Mouse (Mus musculus) c-Kit-positive CD71-positive TER-119-negative erythroid progenitor cells, embryonic 14.5 days (primary cell): Measurements from ENCODE around the gene Tmem184a.

Source experiments
- DNase-seq: peaks from one replicate; pipeline ENCODE4 v3.0.0-alpha.2; 2013; ENCODE audit warnings: low read depth

The Tmem184a gene

GRCm38 (mm10) chr5:139792966-139793337 lies 26.8 kb downstream of the Tmem184a start:
- no peak for DNase-seq

GRCm38 (mm10) chr5:139792159-139792775 lies 27.4 kb downstream of the Tmem184a start:
- DNase-seq: no peak

GRCm38 (mm10) chr5:139791227-139792158 lies 28.2 kb downstream of the Tmem184a start, which contains the start of gene Mafk:
Mafk (plus strand) TSS chr5:139791513.
- peak; percentile 93 for DNase-seq

- DNase-seq: no peak
Measured at GRCm38 (mm10) chr5:139789466-139789865, 30.3 kb downstream of the Tmem184a start.

GRCm38 (mm10) chr5:139781406-139781805 lies 38.3 kb downstream of the Tmem184a start:
- no peak for DNase-seq

GRCm38 (mm10) chr5:139776966-139777365 lies 42.8 kb downstream of the Tmem184a start:
- no peak for DNase-seq

GRCm38 (mm10) chr5:139775216-139775926 lies 44.3 kb downstream of the Tmem184a start, which contains the start of gene Ints1:
Ints1 (minus strand) TSS chr5:139775674.
- peak; percentile 94 for DNase-seq

- DNase-seq: no peak
Measured at GRCm38 (mm10) chr5:139768216-139768615, 51.5 kb downstream of the Tmem184a start.

GRCm38 (mm10) chr5:139764296-139764695 lies 55.4 kb downstream of the Tmem184a start:
- peak; percentile 30 for DNase-seq

- no peak for DNase-seq
Measured at GRCm38 (mm10) chr5:139758096-139758495, 61.6 kb downstream of the Tmem184a start.

- no peak for DNase-seq
Measured at GRCm38 (mm10) chr5:139756586-139756985, 63.1 kb downstream of the Tmem184a start.

- no peak for DNase-seq
Measured at GRCm38 (mm10) chr5:139756135-139756534, 63.6 kb downstream of the Tmem184a start.

GRCm38 (mm10) chr5:139754753-139755152 lies 65.0 kb downstream of the Tmem184a start:
- peak; percentile 42 for DNase-seq
